Mouse (Mus musculus) embryonic fibroblast, embryonic 13.5 days (primary cell): ENCODE measurements around the gene Gm26741. TPM values are rescaled to one million over a fixed set of nuclear protein-coding genes. Genes with fewer than 3 reads are reported as not detected.
"Not testable (repeated sequence)": the region's sequence is repeated elsewhere in the genome, so short reads cannot be mapped to it uniquely, and the experiment has no call there.

Source experiments
- H3K27ac ChIP-seq: 2 replicates; pipeline ENCODE4 v1.5.1; 2012; ENCODE audit warnings: low read length, control low read depth, inconsistent platforms; ENCODE audit not compliant: insufficient read depth
- H3K4me1 ChIP-seq: 2 replicates; pipeline ENCODE4 v1.6.1; 2011; ENCODE audit warnings: low read length; ENCODE audit not compliant: control insufficient read depth, insufficient read depth
- H3K4me3 ChIP-seq: 2 replicates; pipeline ENCODE4 v1.5.1; 2011; ENCODE audit warnings: mild to moderate bottlenecking, control low read depth, low read length; ENCODE audit not compliant: insufficient read depth
- CTCF ChIP-seq: IDR thresholded peaks from 2 replicates; pipeline ENCODE4 v1.5.1; 2011; ENCODE audit warnings: mild to moderate bottlenecking, control low read depth, low read length, moderate library complexity, borderline replicate concordance; ENCODE audit not compliant: insufficient read depth
- POLR2A ChIP-seq: IDR thresholded peaks from 2 replicates; pipeline ENCODE4 v1.6.1; 2011; ENCODE audit warnings: low read depth, mild to moderate bottlenecking, control low read depth, low read length, moderate library complexity
- polyA plus RNA-seq: library from polyadenylated mRNA; stranded (reverse); fragments of >200 nt; gene quantifications from 2 replicates; pipeline ENCODE4 v1.2.4, GENCODE M21; 2011; ENCODE audit warnings: low read depth; ENCODE audit not compliant: missing spikeins, insufficient read length

The Gm26741 gene
- not detected in 2 replicates for polyA plus RNA-seq

GRCm38 (mm10) chr10:52358467-52358866 lies at the start of gene Gm26741:
TSS of gene Gm26741 (plus strand) at chr10:52358767.
- H3K4me3 ChIP-seq, result no peak within 1 kb of the TSS
- TF ChIP-seq CTCF (no peak), POLR2A (no peak)
- no peak within 1 kb of the TSS for H3K27ac ChIP-seq
- H3K4me1 ChIP-seq, result no peaks in the 10 kb centered on the region

GRCm38 (mm10) chr10:52309196-52309595 lies 49.4 kb upstream of the Gm26741 start:
- Histone ChIP-seq H3K4me3 (no peak overlapping the region), H3K27ac (no peak overlapping the region), H3K4me1 (no peaks in the 10 kb centered on the region)
- TF ChIP-seq POLR2A, result no peak
- no peak for TF ChIP-seq CTCF

DNA sequence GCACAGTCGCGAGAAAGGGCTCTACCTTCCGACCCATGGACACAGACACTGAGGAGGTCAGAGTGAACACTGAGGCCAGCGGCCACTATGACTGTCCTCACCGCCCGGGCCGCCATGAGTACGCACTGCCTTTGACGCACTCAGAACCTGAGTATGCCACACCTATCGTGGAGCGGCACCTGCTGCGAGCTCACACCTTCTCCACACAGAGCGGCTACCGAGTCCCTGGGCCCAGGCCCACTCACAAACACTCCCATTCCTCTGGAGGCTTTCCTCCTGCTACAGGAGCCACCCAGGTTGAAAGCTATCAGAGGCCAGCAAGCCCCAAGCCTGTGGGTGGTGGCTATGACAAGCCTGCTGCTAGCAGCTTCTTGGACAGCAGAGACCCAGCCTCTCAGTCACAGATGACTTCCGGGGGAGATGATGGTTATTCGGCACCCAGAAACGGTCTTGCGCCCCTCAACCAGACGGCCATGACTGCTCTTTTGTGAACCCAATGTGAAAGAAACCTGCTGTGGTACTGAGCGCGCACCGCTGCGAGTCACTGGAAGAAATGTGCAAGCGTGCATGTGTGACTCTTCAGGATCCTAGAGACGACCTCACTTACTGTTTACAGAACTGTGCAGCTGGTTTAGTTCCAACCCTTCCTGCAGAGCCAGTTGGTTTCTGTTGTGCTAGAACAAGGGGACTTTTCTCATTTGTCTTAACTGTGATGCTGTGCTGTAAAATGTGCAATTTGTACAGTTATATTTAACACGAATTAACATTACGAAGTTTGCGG lies 38.9 kb upstream of the Gm26741 start:
- Histone ChIP-seq H3K27ac (no peak overlapping the region), H3K4me1 (no peaks in the 10 kb centered on the region), H3K4me3 (no peak overlapping the region)
- TF ChIP-seq POLR2A (no peak), CTCF (no peak)

- Histone ChIP-seq H3K27ac (no peak overlapping the region), H3K4me1 (no peaks in the 10 kb centered on the region), H3K4me3 (no peak overlapping the region)
- TF ChIP-seq CTCF (no peak), POLR2A (no peak)
These were observed 36.6 kb upstream of the Gm26741 start for GRCm38 (mm10) chr10:52321918-52322317.

- no peak for TF ChIP-seq CTCF
- no peak for TF ChIP-seq POLR2A
- no peak overlapping the region for H3K27ac ChIP-seq
- H3K4me3 ChIP-seq, result no peak overlapping the region
- H3K4me1 ChIP-seq, result no peaks in the 10 kb centered on the region
These were observed 27.6 kb upstream of the Gm26741 start for GRCm38 (mm10) chr10:52331007-52331406.

DNA sequence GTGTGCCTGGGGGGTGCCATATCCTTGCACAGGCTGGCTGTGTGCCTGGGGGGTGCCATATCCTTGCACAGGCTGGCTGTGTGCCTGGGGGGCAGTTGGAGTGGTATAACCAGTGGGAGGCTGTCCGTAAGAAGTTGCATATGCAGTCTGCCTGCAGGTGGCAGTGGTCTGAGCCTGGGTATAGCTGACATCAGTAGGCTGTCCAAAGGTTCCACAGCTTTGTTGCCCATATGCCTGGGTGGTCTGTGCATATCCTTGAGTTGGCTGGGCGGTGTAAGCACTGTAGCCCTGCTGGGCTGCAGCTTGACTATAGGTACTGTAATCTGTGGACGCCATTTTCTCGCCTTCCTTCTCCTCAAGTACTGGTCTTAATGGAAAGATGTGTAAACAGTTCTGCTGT lies 15.2 kb upstream of the Gm26741 start:
- not testable (repeated sequence) for H3K27ac ChIP-seq, H3K4me1 ChIP-seq, H3K4me3 ChIP-seq

DNA sequence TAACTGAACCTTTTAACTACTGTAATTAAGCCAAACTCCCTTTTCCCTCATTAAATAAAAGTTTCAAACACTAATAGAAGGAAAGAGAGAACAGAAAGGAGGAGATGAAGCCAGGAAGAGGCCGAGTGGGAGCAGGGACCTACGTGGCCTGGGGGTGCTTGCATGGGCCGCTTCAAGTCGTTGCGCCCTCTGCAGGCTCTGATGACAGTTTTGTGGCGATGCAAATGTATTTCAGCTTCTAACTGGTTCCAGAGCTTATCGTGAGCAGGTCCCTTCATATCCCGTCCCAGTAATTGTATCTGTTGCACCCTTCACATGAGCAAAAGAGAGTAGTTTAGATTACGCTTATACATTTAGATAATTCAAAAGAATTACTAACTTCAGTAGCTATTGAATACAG lies 5.4 kb upstream of the Gm26741 start:
- no peak overlapping the region for H3K4me3 ChIP-seq
- no peak for TF ChIP-seq CTCF
- TF ChIP-seq POLR2A, result no peak
- H3K27ac ChIP-seq, result no peak overlapping the region
- H3K4me1 ChIP-seq, result no peaks in the 10 kb centered on the region

DNA sequence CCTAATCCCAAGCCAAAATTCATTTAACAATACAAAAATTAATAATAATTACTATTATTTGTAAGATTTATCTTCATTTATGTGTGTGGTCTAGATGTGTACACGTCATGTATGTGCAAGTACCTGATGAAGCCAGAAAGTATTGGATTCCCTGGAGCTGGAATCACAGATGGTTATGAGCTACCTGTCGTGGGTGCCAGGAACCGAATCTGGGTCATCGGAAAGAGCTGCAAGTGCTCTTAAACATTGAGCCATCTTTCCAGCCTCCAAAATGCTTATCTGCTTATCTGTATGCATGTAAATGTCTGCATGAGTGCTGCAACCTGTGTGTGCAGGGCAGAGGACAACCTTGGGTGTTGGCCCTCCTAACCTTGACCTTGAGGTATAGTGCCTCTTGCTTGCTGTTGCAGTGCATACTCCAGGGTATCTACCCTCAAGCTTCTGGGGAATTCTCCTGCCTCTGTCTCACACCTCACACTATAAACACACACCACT lies 1.7 kb downstream of the Gm26741 start:
- TF ChIP-seq POLR2A, result no peak
- Histone ChIP-seq H3K27ac (no peak overlapping the region), H3K4me3 (no peak overlapping the region), H3K4me1 (no peaks in the 10 kb centered on the region)

- TF ChIP-seq CTCF, result no peak
- TF ChIP-seq POLR2A, result no peak
- Histone ChIP-seq H3K4me3 (no peak overlapping the region), H3K27ac (no peak overlapping the region), H3K4me1 (no peaks in the 10 kb centered on the region)
These were observed 2.5 kb downstream of the Gm26741 start for GRCm38 (mm10) chr10:52360862-52361609.

GRCm38 (mm10) chr10:52368376-52368775 lies 9.8 kb downstream of the Gm26741 start:
- Histone ChIP-seq H3K4me3 (no peak overlapping the region), H3K4me1 (no peaks in the 10 kb centered on the region), H3K27ac (no peak overlapping the region)
- TF ChIP-seq CTCF (no peak), POLR2A (no peak)
